Mouse (Mus musculus) heart, postnatal 0 days (tissue): ENCODE measurements at regions not wholly inside any gene's neighbourhood (a gene's known extent, or its start where the extent isn't known, plus 50 kb on each side); places are given as distances from the start of the nearest gene placed in this dataset.

Experiments
- CTCF ChIP-seq: IDR thresholded peaks from 2 replicates; pipeline ENCODE4 v1.5.1; 2016; ENCODE audit warnings: antibody characterized with exemption, control low read depth, low read depth
- EP300 ChIP-seq: IDR thresholded peaks from 2 replicates; pipeline ENCODE4 v1.6.1; 2016; ENCODE audit warnings: antibody characterized with exemption, low read depth

GRCm38 (mm10) chr15:63170171-63170570 is 674.8 kb downstream of the Gsdmc2 start:
- no peak for TF ChIP-seq CTCF
- no peak for TF ChIP-seq EP300
